In genomic region chr14:115070534-115070933, GRCm38 (mm10) we compare ENCODE assay signal across 9 mouse cellular contexts. TPM values are rescaled to one million over a fixed set of nuclear protein-coding genes. Genes with fewer than 3 reads are reported as not detected.
DNase-seq lines count a peak whose midpoint lies in the region; ATAC-seq and TF ChIP-seq lines count a peak whose summit lies in the region.
"Had no signal": no experiment of that assay in that cellular context is flagged by ENCODE, and none has a peak within 500 bp of the region (broad histone marks: within the 10 kb centered on the region; RNA-seq: fewer than 3 reads in every experiment).

No protein-coding gene starts in this region.

- H3K4me3 ChIP-seq in forebrain, embryonic 15.5 days = no peak overlapping the region
- H3K4me3 ChIP-seq in layer of hippocampus, adult 2 months = peak overlapping the region; percentile 48
- no peak overlapping the region for H3K4me3 ChIP-seq in midbrain, embryonic 14.5 days (replicated peaks; ENCODE audit: low read depth, low read length)

- ATAC-seq in forebrain, embryonic 15.5 days (replicated peaks) = peak; percentile 90
- ATAC-seq in midbrain, embryonic 14.5 days (ENCODE audit: low FRiP score, low TSS enrichment) = peak; percentile 71; the same call in 1 of the 2 replicates

- DNase-seq in heart, postnatal 10 days = peak; percentile 8 to 26
- DNase-seq in heart, postnatal 25 days (ENCODE audit: low spot score) = no peak
- peak; percentile 42 for DNase-seq in adrenal gland, postnatal 14 days
- peak; percentile 68 to 75 for DNase-seq in layer of hippocampus, adult 2 months (ENCODE audit: low spot score in 2 of 2)
- DNase-seq in midbrain, embryonic 14.5 days = peak; percentile 83
- no peak for DNase-seq in ovary, postnatal 10 days (ENCODE audit: low spot score)
- DNase-seq in testis, postnatal 10 days (ENCODE audit: low spot score) = no peak

- H3K9ac ChIP-seq in forebrain, embryonic 15.5 days (replicated peaks) = no peak overlapping the region
- no peak overlapping the region for H3K9ac ChIP-seq in midbrain, embryonic 14.5 days (replicated peaks; ENCODE audit: low read length)

- no peak overlapping the region for H3K4me2 ChIP-seq in forebrain, embryonic 15.5 days (replicated peaks)
- H3K4me2 ChIP-seq in midbrain, embryonic 14.5 days (ENCODE audit: low read length) = no peak overlapping the region

- intact Hi-C loops in heart, postnatal 10 days (cut with DNase I) = loop anchor here (2.0 kb wide), 2 partner anchors 322 to 380 kb away; no protein-coding TSS in a partner anchor
- intact Hi-C loops in heart, postnatal 25 days (cut with DNase I) = loop anchor here (2.0 kb wide), 1 partner anchor 322 kb away; no protein-coding TSS in a partner anchor

- 27% methylated on average over 6 of the region's 6 CpGs for WGBS in forebrain, embryonic 15.5 days
- 42% methylated on average over 6 of the region's 6 CpGs for WGBS in midbrain, embryonic 14.5 days

- TF ChIP-seq CTCF in layer of hippocampus, adult 2 months (conservative IDR thresholded peaks at IDR 0.05) = peak; percentile 98

- H3K27ac ChIP-seq in forebrain, embryonic 15.5 days (replicated peaks) = no peak overlapping the region
- H3K27ac ChIP-seq in layer of hippocampus, adult 2 months = peak overlapping the region; percentile 72
- H3K27ac ChIP-seq in midbrain, embryonic 14.5 days (replicated peaks; ENCODE audit: low read depth, low read length) = no peak overlapping the region

- no peaks in the 10 kb centered on the region for H3K36me3 ChIP-seq in forebrain, embryonic 15.5 days
- no peaks in the 10 kb centered on the region for H3K36me3 ChIP-seq in midbrain, embryonic 14.5 days (ENCODE audit: control insufficient read depth, insufficient read depth, low read length)

- H3K27me3 ChIP-seq in forebrain, embryonic 15.5 days = no peaks in the 10 kb centered on the region
- no peaks in the 10 kb centered on the region for H3K27me3 ChIP-seq in midbrain, embryonic 14.5 days (ENCODE audit: control insufficient read depth, insufficient read depth, low read length)

- no peaks in the 10 kb centered on the region for H3K9me3 ChIP-seq in forebrain, embryonic 15.5 days
- no peaks in the 10 kb centered on the region for H3K9me3 ChIP-seq in midbrain, embryonic 14.5 days (ENCODE audit: control insufficient read depth, low read length)

- H3K4me1 ChIP-seq in forebrain, embryonic 15.5 days = no peaks in the 10 kb centered on the region
- no peaks in the 10 kb centered on the region for H3K4me1 ChIP-seq in midbrain, embryonic 14.5 days (ENCODE audit: control insufficient read depth, insufficient read depth, low read length)

RNA-seq across cellular contexts. Expression of gene Gpc5, which starts 21.5 kb away (rescaled TPM):
- not detected for total RNA-seq in heart, postnatal 10 days (2021)
- not detected for total RNA-seq in heart, postnatal 25 days (2021)
- 1.4 and 2.6 TPM in 2 replicates for total RNA-seq in adrenal gland, postnatal 14 days (2021)
- polyA plus RNA-seq in forebrain, embryonic 15.5 days (2015; fragmentation: Nextera tagmentation; extraction: Ambion mirVana) = 1.7 and 2.1 TPM in 2 replicates
- total RNA-seq in layer of hippocampus, adult 2 months (2021) = 10 to 100 TPM; 38.3 to 42.3 TPM
- polyA plus RNA-seq in midbrain, embryonic 14.5 days (2014; fragmentation: Nextera tagmentation; extraction: Ambion mirVana) = 5.4 and 5.5 TPM in 2 replicates
- total RNA-seq: neutrophil, adult 5-6 weeks had no signal

Comparison
In these comparisons a context has a peak if more than half of its experiments do, and no peak if none do; other contexts are left out.
1. DNase-seq: peak in heart, postnatal 10 days (2 of 2), adrenal gland, postnatal 14 days (single experiment), layer of hippocampus, adult 2 months (2 of 2) and midbrain, embryonic 14.5 days (single experiment); none in heart, postnatal 25 days (single experiment), ovary, postnatal 10 days (single experiment) and testis, postnatal 10 days (single experiment).
2. RNA of gene Gpc5, which starts 21.5 kb away (total RNA-seq): 38.3 to 42.3 TPM in layer of hippocampus, adult 2 months; 1.4 to 2.6 TPM in adrenal gland, postnatal 14 days, not detected in heart, postnatal 10 days and not detected in heart, postnatal 25 days; every median in the first group is over 10 times any median in the second.